Mouse (Mus musculus) small intestine, adult 2 months (tissue): Measurements from ENCODE around the gene Sco1. TPM values are rescaled to one million over a fixed set of nuclear protein-coding genes. Genes with fewer than 3 reads are reported as not detected.

ENCODE experiments used
- H3K27ac ChIP-seq: fragments of 200-500 bp; 2 replicates; pipeline ENCODE4 v1.5.1; 2012; ENCODE audit warnings: low read depth, low read length, control low read depth, inconsistent platforms; ENCODE audit not compliant: insufficient read depth
- H3K27me3 ChIP-seq: fragments of 200-500 bp; 2 replicates; pipeline ENCODE4 v1.6.1; 2012; ENCODE audit warnings: mild to moderate bottlenecking, moderate library complexity, low read length, inconsistent platforms; ENCODE audit not compliant: control insufficient read depth, insufficient read depth
- H3K36me3 ChIP-seq: fragments of 200-500 bp; 2 replicates; pipeline ENCODE4 v1.6.1; 2012; ENCODE audit warnings: mild to moderate bottlenecking, low read length, control low read depth, inconsistent platforms; ENCODE audit not compliant: control insufficient read depth, insufficient read depth
- H3K4me1 ChIP-seq: fragments of 200-500 bp; 2 replicates; pipeline ENCODE4 v1.6.1; 2012; ENCODE audit warnings: low read length, inconsistent platforms, mixed read lengths; ENCODE audit not compliant: control insufficient read depth, insufficient read depth, insufficient read length
- H3K4me3 ChIP-seq: fragments of 200-500 bp; 2 replicates; pipeline ENCODE4 v1.5.1; 2012; ENCODE audit warnings: low read depth, mild to moderate bottlenecking, control low read depth, inconsistent platforms, low read length, moderate library complexity
- CTCF ChIP-seq: fragments of 200-500 bp; IDR thresholded peaks from 2 replicates; pipeline ENCODE4 v1.5.1; 2012; ENCODE audit warnings: low read depth, mild to moderate bottlenecking, control low read depth, inconsistent platforms, low read length, moderate library complexity, mixed read lengths; ENCODE audit not compliant: insufficient replicate concordance, insufficient read length; ENCODE audit errors: extremely low read depth
- POLR2A ChIP-seq: fragments of 200-500 bp; IDR thresholded peaks from 2 replicates; pipeline ENCODE4 v1.6.1; 2012; ENCODE audit warnings: low read depth, mild to moderate bottlenecking, control low read depth, inconsistent platforms, low read length, moderate library complexity
- WGBS: fragments of 180-500 bp; shearing (Covaris S2); methylation state at CpG from one replicate; pipeline ENCODE4 v1.1.7; 2018; 5-methylcytosine and 5-hydroxymethylcytosine counted together
- polyA plus RNA-seq: library from polyadenylated mRNA; depleted of rRNA; stranded (reverse); fragments of >200 nt; gene quantifications from 2 replicates; pipeline ENCODE4 v1.2.3, GENCODE M21; 2012

Gene Sco1
- polyA plus RNA-seq, 1 experiment, result 10.7 TPM

DNA sequence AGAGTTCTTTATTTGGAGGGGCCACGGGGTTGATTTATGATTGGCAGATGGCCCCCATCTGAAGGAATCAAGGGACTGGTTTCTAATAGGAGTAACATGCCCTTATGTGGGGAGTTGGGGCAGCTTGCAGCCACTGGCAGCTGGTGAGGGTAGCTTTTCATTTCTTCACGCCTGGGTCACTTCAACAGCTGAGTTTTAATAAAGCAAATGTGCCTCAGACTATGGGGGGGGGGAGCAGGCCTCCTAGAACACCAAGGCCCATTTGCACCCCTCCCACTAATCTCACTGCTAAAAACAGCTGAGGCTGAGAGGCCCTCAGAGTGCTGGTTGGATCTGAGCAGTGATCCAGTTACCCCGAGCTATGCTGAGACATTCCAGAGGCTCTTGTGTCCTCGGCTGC is 53.2 kb downstream of the Sco1 start:
- no peak for TF ChIP-seq CTCF
- TF ChIP-seq POLR2A, result no peak
- H3K4me3 ChIP-seq, result no peak overlapping the region
- no peaks in the 10 kb centered on the region for H3K36me3 ChIP-seq
- no peak overlapping the region for H3K27ac ChIP-seq
- no peaks in the 10 kb centered on the region for H3K4me1 ChIP-seq
- H3K27me3 ChIP-seq, result peaks cover 2% of the 10 kb centered on the region; the same call in 1 of the 2 replicates
- WGBS, result 62% methylated on average over 4 of the region's 4 CpGs

GRCm38 (mm10) chr11:67106973-67107372 is 54.5 kb downstream of the Sco1 start:
- no peak overlapping the region for H3K27ac ChIP-seq
- no peak for TF ChIP-seq POLR2A
- no peak for TF ChIP-seq CTCF
- no peaks in the 10 kb centered on the region for H3K36me3 ChIP-seq
- peaks cover 2% of the 10 kb centered on the region; the same call in 1 of the 2 replicates for H3K27me3 ChIP-seq
- H3K4me3 ChIP-seq, result no peak overlapping the region
- H3K4me1 ChIP-seq, result no peaks in the 10 kb centered on the region
- WGBS, result 87% methylated on average over 10 of the region's 10 CpGs

DNA sequence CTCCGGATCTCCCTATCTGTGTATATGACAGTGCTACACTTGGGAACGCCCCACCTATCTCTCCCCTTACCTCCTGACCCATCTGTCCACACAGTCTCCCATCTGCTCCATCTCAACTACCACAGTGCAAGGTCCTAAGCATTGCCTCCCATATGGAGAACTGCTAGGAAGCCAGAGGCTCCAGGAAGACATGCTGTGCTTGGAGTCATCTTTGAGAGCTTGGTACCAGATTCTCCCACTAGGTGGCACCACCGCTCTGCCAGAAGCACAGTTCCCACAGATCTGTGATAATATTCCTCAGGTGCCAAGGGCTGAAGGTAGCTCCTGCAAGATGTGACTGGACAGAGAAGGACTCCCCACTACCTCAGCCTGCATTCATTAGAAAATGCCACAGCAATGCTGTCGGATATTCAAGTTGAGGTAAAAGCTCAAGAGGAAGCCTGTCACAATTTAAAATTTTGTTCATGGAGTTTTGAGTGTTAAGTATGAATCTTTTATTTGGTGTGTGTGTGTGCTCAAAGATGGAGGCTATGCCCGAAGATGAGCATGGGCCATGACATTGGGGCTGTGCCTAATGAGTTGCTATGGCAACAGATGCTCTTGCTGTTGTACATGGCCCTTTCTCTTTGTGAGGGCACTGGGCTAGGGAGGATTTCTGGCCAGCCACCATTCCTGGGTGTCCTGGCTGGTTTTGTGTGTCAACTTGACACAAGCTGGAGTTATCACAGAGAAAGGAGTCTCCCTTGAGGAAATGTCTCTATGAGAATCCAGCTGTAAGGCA is 57.9 kb downstream of the Sco1 start:
- Histone ChIP-seq H3K36me3 (no peaks in the 10 kb centered on the region), H3K27ac (no peak overlapping the region), H3K4me1 (no peaks in the 10 kb centered on the region), H3K27me3 (peaks cover 2% of the 10 kb centered on the region; the same call in 1 of the 2 replicates), H3K4me3 (no peak overlapping the region)
- WGBS, result 29% methylated on average over 5 of the region's 5 CpGs
- TF ChIP-seq POLR2A, result no peak
- TF ChIP-seq CTCF, result peak; percentile 81; the same call in 1 of the 2 replicates

DNA sequence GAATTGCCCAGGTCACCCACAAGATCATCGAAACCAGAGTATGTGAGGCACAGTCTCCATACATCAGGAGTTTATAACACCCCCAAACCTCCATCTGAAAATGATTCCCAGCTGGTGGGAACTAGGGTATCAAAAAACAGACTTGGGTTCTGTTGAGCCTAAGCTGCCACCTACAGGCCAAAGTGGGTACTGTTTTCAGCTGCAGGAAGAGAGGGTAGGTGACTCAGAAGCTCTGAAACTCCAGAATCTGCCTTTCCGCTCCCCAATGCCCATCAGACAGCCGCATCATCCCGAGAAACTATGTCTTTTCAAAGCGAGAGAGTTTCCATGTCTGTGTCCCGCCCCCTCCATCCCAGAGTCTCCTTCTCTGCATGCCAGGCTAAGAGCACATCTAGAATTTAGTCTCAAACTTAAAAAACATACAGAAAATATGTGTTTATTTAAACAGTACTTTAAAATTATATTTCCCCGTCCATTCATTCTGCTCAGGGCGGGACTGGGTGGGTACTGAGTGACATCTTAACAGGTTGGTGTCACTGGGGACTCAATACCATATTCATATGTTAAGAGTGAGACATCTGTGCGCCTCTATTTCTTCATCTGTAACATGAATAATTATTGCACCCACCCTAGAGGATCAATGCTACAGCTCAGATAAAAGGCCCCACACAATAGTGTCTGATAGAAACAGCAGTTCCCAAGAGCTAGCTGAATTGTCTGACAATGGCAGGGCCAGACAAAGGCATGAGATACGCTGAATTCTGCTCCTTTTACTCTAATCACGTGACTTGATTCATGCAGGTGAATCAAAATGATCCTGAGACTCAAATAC is 59.8 kb downstream of the Sco1 start:
- TF ChIP-seq POLR2A (no peak), CTCF (peak; percentile 68; the same call in 1 of the 2 replicates)
- no peak overlapping the region for H3K4me3 ChIP-seq

DNA sequence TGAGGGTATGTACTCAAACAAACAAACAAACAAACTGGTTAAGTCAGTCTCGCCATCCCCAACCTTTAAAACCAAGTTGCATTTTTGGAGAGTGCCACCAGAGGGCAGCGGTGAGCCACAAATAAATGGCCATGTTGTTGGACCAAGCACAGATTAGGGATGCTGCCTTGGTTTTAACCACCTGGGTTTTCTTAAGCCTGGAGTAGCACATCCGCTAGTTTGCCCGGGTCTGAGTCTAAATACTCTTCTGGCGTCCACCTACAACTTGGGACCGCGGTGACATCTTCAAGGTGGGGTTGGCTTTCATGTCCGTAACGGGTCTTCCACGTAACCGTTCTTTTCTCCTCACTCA is 60.4 kb downstream of the Sco1 start:
- Histone ChIP-seq H3K36me3 (no peaks in the 10 kb centered on the region), H3K27ac (no peak overlapping the region), H3K4me3 (no peak overlapping the region), H3K27me3 (no peaks in the 10 kb centered on the region; the same call in 1 of the 2 replicates), H3K4me1 (no peaks in the 10 kb centered on the region)
- 39% methylated on average over 11 of the region's 11 CpGs for WGBS
- TF ChIP-seq POLR2A (no peak), CTCF (peak; percentile 70; the same call in 1 of the 2 replicates)

More for the DNA sequence above, 59.8 kb downstream of the Sco1 start:
- WGBS, result 30% methylated on average over 11 of the region's 11 CpGs
- no peak overlapping the region for H3K27ac ChIP-seq
- H3K36me3 ChIP-seq, result no peaks in the 10 kb centered on the region
- H3K27me3 ChIP-seq, result peaks cover 2% of the 10 kb centered on the region; the same call in 1 of the 2 replicates
- H3K4me1 ChIP-seq, result no peaks in the 10 kb centered on the region

DNA sequence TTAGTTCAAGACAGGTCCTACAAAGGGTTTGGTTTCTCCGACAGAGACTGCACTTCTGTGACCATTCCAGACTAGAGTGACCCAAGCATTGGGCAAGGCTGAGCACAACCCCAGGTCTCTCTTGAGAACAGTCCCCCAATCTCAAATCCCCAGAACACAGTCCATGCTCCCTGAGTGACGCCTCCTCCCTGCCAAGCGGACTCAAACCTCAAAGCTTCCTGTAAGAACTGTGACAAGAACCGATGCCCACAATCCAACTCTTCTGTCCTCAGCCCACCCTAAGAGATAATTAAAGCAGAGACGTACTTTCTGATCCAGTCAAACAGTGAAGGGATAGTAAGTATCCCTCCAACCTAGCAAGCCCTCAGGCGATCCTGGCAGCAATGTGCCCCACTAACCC is 60.9 kb downstream of the Sco1 start:
- H3K27ac ChIP-seq, result no peak overlapping the region
- no peaks in the 10 kb centered on the region for H3K4me1 ChIP-seq
- H3K4me3 ChIP-seq, result no peak overlapping the region
- H3K27me3 ChIP-seq, result no peaks in the 10 kb centered on the region; the same call in 1 of the 2 replicates
- H3K36me3 ChIP-seq, result no peaks in the 10 kb centered on the region
- no peak for TF ChIP-seq CTCF
- TF ChIP-seq POLR2A, result no peak
- 84% methylated on average over 6 of the region's 6 CpGs for WGBS

DNA sequence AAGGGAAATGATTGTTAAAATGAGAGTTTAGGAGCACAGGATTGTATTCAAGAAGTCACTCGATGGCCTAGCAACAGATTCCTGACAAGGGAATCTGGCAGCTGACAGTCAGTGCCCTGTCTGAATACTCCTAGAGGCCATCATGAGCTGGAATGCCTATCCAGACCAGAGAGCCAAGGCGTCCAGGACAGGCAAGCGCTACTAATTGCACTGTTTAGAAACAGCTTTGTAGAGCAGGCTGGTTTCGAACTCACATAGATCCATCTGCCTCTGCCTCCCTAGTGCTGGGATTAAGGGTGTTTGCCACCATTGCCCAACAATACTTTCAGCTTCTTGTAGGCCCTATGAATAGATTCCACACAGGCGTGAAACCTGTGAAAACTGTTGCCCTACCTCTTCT is 61.8 kb downstream of the Sco1 start:
- Histone ChIP-seq H3K27me3 (no peaks in the 10 kb centered on the region), H3K27ac (no peak overlapping the region), H3K4me3 (no peak overlapping the region), H3K4me1 (no peaks in the 10 kb centered on the region), H3K36me3 (no peaks in the 10 kb centered on the region)
- WGBS, result 88% methylated on average over 5 of the region's 5 CpGs
- TF ChIP-seq POLR2A (no peak), CTCF (no peak)
